Mouse (Mus musculus) cerebellum, adult 2 months (tissue): ENCODE measurements around the gene Ncl.

Experiments used
- CTCF ChIP-seq: fragments of 200-500 bp; IDR thresholded peaks from 2 replicates; pipeline ENCODE4 v1.5.1; 2011; ENCODE audit warnings: low read depth, mild to moderate bottlenecking, control low read depth, low read length, moderate library complexity, borderline replicate concordance; ENCODE audit not compliant: insufficient read depth
- POLR2A ChIP-seq: fragments of 200-500 bp; IDR thresholded peaks from 2 replicates; pipeline ENCODE4 v1.6.1; 2011; ENCODE audit warnings: low read length, control low read depth, borderline replicate concordance; ENCODE audit not compliant: insufficient read depth

- peak; percentile 71 for TF ChIP-seq CTCF
- no peak for TF ChIP-seq POLR2A
These were observed 30.0 kb upstream of the Ncl start for GRCm38 (mm10) chr1:86389230-86389629.
